Mouse (Mus musculus): ENCODE results near the gene Fmc1. TPM values are rescaled to one million over a fixed set of nuclear protein-coding genes. Genes with fewer than 3 reads are reported as not detected.
"Not testable (repeated sequence)": the region's sequence is repeated elsewhere in the genome, so short reads cannot be mapped to it uniquely, and the experiment has no call there.

Gene Fmc1
- polyA plus RNA-seq, 1 experiment from 2014 or later: 106 TPM

DNA sequence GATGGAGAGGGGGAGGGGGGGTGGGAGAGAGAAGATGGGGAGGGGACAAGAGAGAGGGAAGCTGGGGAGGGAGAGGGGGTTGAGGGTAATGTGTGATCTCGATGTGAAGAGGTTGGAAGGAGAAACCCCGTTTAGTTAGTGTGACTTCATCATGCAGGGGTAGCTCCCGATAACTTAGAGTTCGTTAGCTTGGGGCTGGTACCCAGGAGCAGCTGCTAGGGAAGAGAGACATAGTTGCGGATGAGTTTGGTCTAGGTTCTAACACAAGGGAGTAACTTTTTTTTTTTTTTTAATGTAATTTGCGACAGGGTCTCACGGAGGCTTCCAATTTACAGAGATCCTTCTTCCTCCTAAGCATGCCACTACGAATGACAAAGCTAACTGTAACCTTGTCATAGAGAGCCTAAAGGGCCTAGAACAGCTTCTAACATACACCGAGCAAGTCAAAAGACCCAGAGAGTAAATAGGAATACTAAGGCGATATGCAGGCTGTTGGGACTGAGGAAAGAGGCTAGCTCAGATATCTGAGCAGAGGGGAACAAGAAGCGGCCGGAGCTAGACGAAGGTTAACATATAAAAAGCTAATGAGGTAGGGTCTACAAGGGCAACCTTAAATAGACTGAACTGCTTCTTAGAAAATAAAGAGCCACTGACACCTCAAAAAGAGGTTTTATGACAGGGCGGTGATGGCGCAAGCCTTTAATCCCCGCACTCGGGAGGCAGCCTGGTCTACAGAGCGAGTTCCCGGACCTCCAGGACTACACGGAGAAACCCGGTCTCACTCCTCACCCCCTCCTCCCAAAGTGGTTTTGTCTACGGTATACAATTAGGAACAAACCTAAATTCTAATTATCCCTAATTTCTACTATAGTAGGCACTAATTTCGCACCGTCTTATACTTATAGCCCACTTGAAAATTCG lies 542 bp upstream of the Fmc1 start:
- ATAC-seq (ENCODE audit: insufficient read depth, low FRiP score, low TSS enrichment) (peak; percentile 51), DNase-seq (ENCODE audit: low spot score) (no peak)
- peak overlapping the region; percentile 79 for H3K4me2 ChIP-seq (ENCODE audit: low read depth)
- no peaks in the 10 kb centered on the region for H3K36me3 ChIP-seq (ENCODE audit: control insufficient read depth, insufficient read depth, low read length)
- H3K9ac ChIP-seq (ENCODE audit: low read length): peak overlapping the region; percentile 81
- H3K4me3 ChIP-seq (ENCODE audit: low read depth, low read length): peak overlapping the region; percentile 56
- WGBS: 6% methylated on average over 25 of the region's 25 CpGs
- H3K27me3 ChIP-seq (ENCODE audit: control insufficient read depth, insufficient read depth, low read length): no peaks in the 10 kb centered on the region
- peak overlapping the region; percentile 90 for H3K27ac ChIP-seq (ENCODE audit: low read depth, low read length)
- H3K4me1 ChIP-seq (ENCODE audit: control insufficient read depth, insufficient read depth, low read length): no peaks in the 10 kb centered on the region
- H3K9me3 ChIP-seq (ENCODE audit: control insufficient read depth, low read length): no peaks in the 10 kb centered on the region

DNA sequence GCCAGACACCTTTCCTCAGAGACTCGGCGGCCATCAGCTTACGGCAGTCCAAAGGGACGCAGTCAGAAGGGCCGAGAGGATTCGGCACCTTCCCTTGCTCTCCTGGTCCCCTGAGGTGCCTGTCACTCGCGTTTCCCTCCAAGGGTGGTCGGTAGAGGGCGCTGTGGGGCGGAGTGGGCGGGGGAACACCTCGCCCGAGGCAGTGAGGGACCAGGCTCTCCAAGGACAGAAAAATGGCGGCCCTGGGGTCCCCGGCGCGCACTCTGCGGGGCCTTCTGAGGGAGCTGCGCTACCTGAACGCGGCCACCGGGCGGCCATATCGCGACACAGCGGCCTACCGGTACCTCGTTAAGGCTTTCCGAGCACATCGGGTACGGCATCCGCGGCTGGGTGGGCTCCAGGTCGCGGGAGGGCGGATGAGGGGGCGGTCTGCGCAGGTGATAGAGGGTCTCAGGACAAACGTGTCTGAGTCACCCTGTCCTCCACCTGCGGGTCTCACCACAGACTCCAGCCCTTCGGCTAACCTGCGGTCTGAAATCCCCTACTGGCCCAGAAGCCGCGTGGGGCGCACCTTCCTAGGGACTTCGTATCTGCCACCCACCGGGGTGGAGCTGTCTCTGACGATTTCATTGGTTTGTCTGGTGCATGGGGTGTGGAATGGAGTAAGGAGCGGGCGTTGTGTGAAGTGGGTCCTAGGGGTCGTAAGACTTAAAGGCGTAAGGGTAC lies 1.5 kb downstream of the Fmc1 start:
- ATAC-seq (ENCODE audit: insufficient read depth, low FRiP score, low TSS enrichment) (peak; percentile 69), DNase-seq (ENCODE audit: low spot score) (peak; percentile 98)
- Histone ChIP-seq H3K4me2 (ENCODE audit: low read depth) (peak overlapping the region; percentile 34), H3K9me3 (ENCODE audit: control insufficient read depth, low read length) (no peaks in the 10 kb centered on the region), H3K9ac (ENCODE audit: low read length) (peak overlapping the region; percentile 72), H3K4me3 (ENCODE audit: low read depth, low read length) (peak overlapping the region; percentile 56), H3K27ac (ENCODE audit: low read depth, low read length) (peak overlapping the region; percentile 76), H3K36me3 (ENCODE audit: control insufficient read depth, insufficient read depth, low read length) (no peaks in the 10 kb centered on the region; the same call in 1 of the 2 replicates), H3K4me1 (ENCODE audit: control insufficient read depth, insufficient read depth, low read length) (no peaks in the 10 kb centered on the region), H3K27me3 (ENCODE audit: control insufficient read depth, insufficient read depth, low read length) (no peaks in the 10 kb centered on the region)
- under 1% methylated on average over 53 of the region's 53 CpGs for WGBS

DNA sequence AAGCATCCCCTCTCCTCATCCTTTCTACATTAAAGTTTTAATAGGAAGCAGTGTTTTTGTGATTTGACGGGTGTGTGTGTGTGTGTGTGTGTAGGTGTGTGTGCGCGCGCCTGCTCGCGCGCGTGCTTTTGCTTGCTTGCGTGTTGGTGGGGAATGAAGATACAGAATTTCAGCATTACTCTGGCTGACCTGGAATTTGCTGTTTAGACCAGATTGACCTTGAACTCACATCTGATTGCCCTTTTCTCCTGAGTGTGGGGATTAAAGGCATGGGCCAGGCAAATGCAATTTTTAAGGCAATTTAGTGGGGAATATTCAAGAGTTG lies 2.0 kb downstream of the Fmc1 start:
- H3K27ac ChIP-seq (ENCODE audit: low read depth, low read length): peak overlapping the region; percentile 76; the same call in 1 of the 2 replicates
- H3K4me1 ChIP-seq (ENCODE audit: control insufficient read depth, insufficient read depth, low read length): no peaks in the 10 kb centered on the region
- ATAC-seq (ENCODE audit: insufficient read depth, low FRiP score, low TSS enrichment): no peak
- peak overlapping the region; percentile 56 for H3K4me3 ChIP-seq (ENCODE audit: low read depth, low read length)
- H3K4me2 ChIP-seq (ENCODE audit: low read depth): peak overlapping the region; percentile 34
- H3K9me3 ChIP-seq (ENCODE audit: control insufficient read depth, low read length): no peaks in the 10 kb centered on the region
- H3K36me3 ChIP-seq (ENCODE audit: control insufficient read depth, insufficient read depth, low read length): no peaks in the 10 kb centered on the region; the same call in 1 of the 2 replicates
- no peak for DNase-seq (ENCODE audit: low spot score)
- H3K27me3 ChIP-seq (ENCODE audit: control insufficient read depth, insufficient read depth, low read length): no peaks in the 10 kb centered on the region
- H3K9ac ChIP-seq (ENCODE audit: low read length): peak overlapping the region; percentile 72
- WGBS: 4% methylated on average over 9 of the region's 9 CpGs

DNA sequence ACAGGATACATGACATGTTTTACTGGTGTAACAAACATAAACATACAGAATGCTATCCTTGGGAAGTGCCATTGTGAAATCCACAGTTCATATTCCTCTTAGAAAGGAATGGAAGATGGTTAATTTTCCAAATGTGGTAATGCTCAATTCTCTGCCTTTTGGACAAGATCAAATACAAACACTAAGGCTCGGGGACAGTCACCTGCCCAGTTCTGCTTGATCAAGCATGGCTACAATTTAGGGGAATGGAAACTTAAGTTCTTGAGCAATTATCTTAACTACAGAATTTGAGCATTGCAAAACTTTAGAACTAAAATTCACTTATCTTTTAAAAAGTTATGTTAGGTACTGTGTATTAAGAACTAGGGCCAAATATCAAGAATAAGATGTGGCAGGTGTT lies 2.5 kb downstream of the Fmc1 start:
- no peaks in the 10 kb centered on the region for H3K4me1 ChIP-seq (ENCODE audit: control insufficient read depth, insufficient read depth, low read length)
- no peaks in the 10 kb centered on the region; the same call in 1 of the 2 replicates for H3K36me3 ChIP-seq (ENCODE audit: control insufficient read depth, insufficient read depth, low read length)
- DNase-seq (ENCODE audit: low spot score) (no peak), ATAC-seq (ENCODE audit: insufficient read depth, low FRiP score, low TSS enrichment) (no peak)
- H3K4me2 ChIP-seq (ENCODE audit: low read depth): peak overlapping the region; percentile 34
- H3K27ac ChIP-seq (ENCODE audit: low read depth, low read length): no peak overlapping the region
- no peaks in the 10 kb centered on the region for H3K27me3 ChIP-seq (ENCODE audit: control insufficient read depth, insufficient read depth, low read length)
- H3K9me3 ChIP-seq (ENCODE audit: control insufficient read depth, low read length): no peaks in the 10 kb centered on the region
- WGBS: 90% methylated on average over 1 of the region's 1 CpGs
- H3K4me3 ChIP-seq (ENCODE audit: low read depth, low read length): peak overlapping the region; percentile 56
- no peak overlapping the region for H3K9ac ChIP-seq (ENCODE audit: low read length)

DNA sequence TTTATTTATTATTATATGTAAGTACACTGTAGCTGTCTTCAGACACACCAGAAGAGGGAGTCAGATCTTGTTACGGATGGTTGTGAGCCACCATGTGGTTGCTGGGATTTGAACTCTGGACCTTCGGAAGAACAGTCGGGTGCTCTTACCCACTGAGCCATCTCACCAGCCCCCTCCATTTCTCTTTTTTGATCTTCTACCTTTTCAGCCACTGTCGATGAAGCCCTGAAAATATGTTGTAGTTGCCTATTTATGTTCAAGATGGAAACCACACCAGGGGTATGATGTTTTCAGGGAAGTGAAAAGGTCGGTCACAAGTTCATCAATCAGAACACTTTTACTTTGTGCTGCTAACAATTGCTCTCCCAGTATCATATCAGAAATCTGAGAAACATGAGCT lies 10.8 kb downstream of the Fmc1 start:
- H3K9ac ChIP-seq (ENCODE audit: low read length); DNase-seq (ENCODE audit: low spot score); H3K27me3 ChIP-seq (ENCODE audit: control insufficient read depth, insufficient read depth, low read length); ATAC-seq (ENCODE audit: insufficient read depth, low FRiP score, low TSS enrichment); H3K4me3 ChIP-seq (ENCODE audit: low read depth, low read length); H3K4me2 ChIP-seq (ENCODE audit: low read depth); H3K4me1 ChIP-seq (ENCODE audit: control insufficient read depth, insufficient read depth, low read length); H3K9me3 ChIP-seq (ENCODE audit: control insufficient read depth, low read length); H3K36me3 ChIP-seq (ENCODE audit: control insufficient read depth, insufficient read depth, low read length); H3K27ac ChIP-seq (ENCODE audit: low read depth, low read length): not testable (repeated sequence)
- WGBS: 93% methylated on average over 4 of the region's 5 CpGs

DNA sequence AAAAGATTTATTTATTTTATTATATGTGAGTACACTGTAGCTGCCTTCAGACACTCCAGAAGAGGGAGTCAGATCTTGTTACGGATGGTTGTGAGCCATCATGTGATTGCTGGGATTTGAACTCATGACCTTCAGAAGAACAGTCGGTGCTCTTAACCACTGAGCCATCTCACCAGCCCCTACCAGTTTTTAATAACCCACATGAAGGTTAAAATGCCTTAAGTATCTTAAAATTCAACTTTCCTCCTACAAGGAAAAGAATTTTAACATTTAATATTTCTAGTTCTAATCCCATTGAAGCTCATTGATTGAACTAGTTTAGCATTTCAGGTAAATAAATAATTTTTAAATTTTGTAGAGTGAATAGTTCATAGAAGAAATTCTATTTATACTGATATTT lies 13.7 kb downstream of the Fmc1 start:
- ATAC-seq (ENCODE audit: insufficient read depth, low FRiP score, low TSS enrichment); H3K9ac ChIP-seq (ENCODE audit: low read length); H3K4me3 ChIP-seq (ENCODE audit: low read depth, low read length); H3K27ac ChIP-seq (ENCODE audit: low read depth, low read length); H3K36me3 ChIP-seq (ENCODE audit: control insufficient read depth, insufficient read depth, low read length); H3K27me3 ChIP-seq (ENCODE audit: control insufficient read depth, insufficient read depth, low read length); H3K4me1 ChIP-seq (ENCODE audit: control insufficient read depth, insufficient read depth, low read length); H3K9me3 ChIP-seq (ENCODE audit: control insufficient read depth, low read length); DNase-seq (ENCODE audit: low spot score); H3K4me2 ChIP-seq (ENCODE audit: low read depth): not testable (repeated sequence)
- WGBS: 83% methylated on average over 2 of the region's 2 CpGs

DNA sequence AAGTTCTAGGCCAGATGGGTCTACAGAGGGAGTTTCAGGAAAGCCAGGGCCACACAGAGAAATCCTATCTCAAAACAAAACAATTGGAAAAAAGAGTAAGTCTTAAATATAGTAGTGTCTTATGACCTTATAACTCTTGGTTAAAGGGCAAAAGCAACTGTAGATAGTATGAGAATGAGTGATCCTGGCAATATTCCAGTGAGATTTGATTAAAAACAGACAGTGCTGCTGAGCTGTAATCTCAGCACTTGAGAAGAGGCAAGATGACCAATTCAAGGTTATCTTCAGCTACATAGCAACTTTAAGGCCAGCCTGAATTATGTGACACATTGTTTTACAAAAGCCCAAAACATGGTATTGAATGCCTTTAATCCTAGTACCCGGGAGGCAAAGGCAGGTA lies 14.4 kb downstream of the Fmc1 start:
- no peaks in the 10 kb centered on the region for H3K4me1 ChIP-seq (ENCODE audit: control insufficient read depth, insufficient read depth, low read length)
- H3K4me3 ChIP-seq (ENCODE audit: low read depth, low read length): no peak overlapping the region
- H3K9me3 ChIP-seq (ENCODE audit: control insufficient read depth, low read length): no peaks in the 10 kb centered on the region
- ATAC-seq (ENCODE audit: insufficient read depth, low FRiP score, low TSS enrichment): no peak
- no peak overlapping the region for H3K27ac ChIP-seq (ENCODE audit: low read depth, low read length)
- H3K4me2 ChIP-seq (ENCODE audit: low read depth): no peak overlapping the region
- 89% methylated on average over 1 of the region's 1 CpGs for WGBS
- no peaks in the 10 kb centered on the region for H3K36me3 ChIP-seq (ENCODE audit: control insufficient read depth, insufficient read depth, low read length)
- no peak overlapping the region for H3K9ac ChIP-seq (ENCODE audit: low read length)
- no peak for DNase-seq (ENCODE audit: low spot score)
- no peaks in the 10 kb centered on the region for H3K27me3 ChIP-seq (ENCODE audit: control insufficient read depth, insufficient read depth, low read length)

DNA sequence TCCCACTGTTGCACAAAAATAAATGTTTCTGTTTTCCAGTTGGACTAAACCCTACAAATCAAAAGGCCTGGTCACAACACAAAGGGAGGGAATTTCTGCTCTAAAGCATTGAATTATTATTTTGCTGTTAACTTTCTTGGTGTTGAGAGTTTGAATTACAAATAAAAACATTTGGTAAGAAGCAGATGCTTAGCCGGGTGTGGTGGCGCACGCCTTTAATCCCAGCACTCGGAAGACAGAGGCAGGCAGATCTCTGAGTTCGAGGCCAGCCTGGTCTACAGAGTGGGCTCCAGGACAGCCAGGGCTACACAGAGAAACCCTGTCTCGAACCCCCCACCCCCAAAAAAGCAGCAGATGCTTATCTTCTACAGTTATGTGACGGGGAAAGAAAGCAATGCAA lies 15.3 kb downstream of the Fmc1 start:
- not testable (repeated sequence) for DNase-seq (ENCODE audit: low spot score); H3K4me3 ChIP-seq (ENCODE audit: low read depth, low read length); H3K4me2 ChIP-seq (ENCODE audit: low read depth); H3K4me1 ChIP-seq (ENCODE audit: control insufficient read depth, insufficient read depth, low read length); H3K36me3 ChIP-seq (ENCODE audit: control insufficient read depth, insufficient read depth, low read length); H3K9ac ChIP-seq (ENCODE audit: low read length); H3K27me3 ChIP-seq (ENCODE audit: control insufficient read depth, insufficient read depth, low read length); ATAC-seq (ENCODE audit: insufficient read depth, low FRiP score, low TSS enrichment); H3K9me3 ChIP-seq (ENCODE audit: control insufficient read depth, low read length); H3K27ac ChIP-seq (ENCODE audit: low read depth, low read length)
- 88% methylated on average over 7 of the region's 7 CpGs for WGBS
